Mouse (Mus musculus): ENCODE results near the gene Tmem37. TPM values are rescaled to one million over a fixed set of nuclear protein-coding genes. Genes with fewer than 3 reads are reported as not detected.

Tmem37 gene
- 6.2 and 9.7 TPM in 2 replicates for polyA plus RNA-seq (2012; rRNA removed)
- polyA plus RNA-seq (2014; fragmentation: Nextera tagmentation; extraction: Ambion mirVana), result 7.1 and 9.7 TPM in 2 replicates

GRCm38 (mm10) chr1:120073519-120074306, at the start of gene Tmem37:
Gene Tmem37 (minus strand): TSS chr1:120074074.
- Histone ChIP-seq H3K4me1 (ENCODE audit: control insufficient read depth, insufficient read depth, low read length) (0 out of 2 replicates have a peak, but pooled peaks cover 8% of the 10 kb centered on the region), H3K36me3 (ENCODE audit: control insufficient read depth, insufficient read depth, low read length) (no peaks in the 10 kb centered on the region), H3K9me3 (ENCODE audit: control insufficient read depth, low read length) (no peaks in the 10 kb centered on the region), H3K4me2 (replicated peaks; ENCODE audit: low read depth, low read length, severe bottlenecking) (peak within 1 kb of the TSS; percentile 84), H3K27me3 (ENCODE audit: control insufficient read depth, insufficient read depth, low read length) (peaks cover 12% of the 10 kb centered on the region), H3K9ac (ENCODE audit: low read depth, low read length, severe bottlenecking) (peak within 1 kb of the TSS; percentile 51), H3K4me3 (replicated peaks; ENCODE audit: low read length) (peak within 1 kb of the TSS; percentile 40), H3K27ac (replicated peaks; ENCODE audit: low read depth, low read length) (no peak within 1 kb of the TSS)
- 2% methylated on average over 40 of the region's 40 CpGs for WGBS
- 0 out of 2 replicates have a peak, but pooled peaks have one; percentile 43 for TF ChIP-seq POLR2A (IDR thresholded peaks at IDR 0.05; ENCODE audit: borderline replicate concordance, extremely low read depth, insufficient read depth, insufficient read length)
- DNase-seq (ENCODE audit: low spot score) (peak; percentile 48), ATAC-seq (ENCODE audit: low FRiP score, low read depth) (peak; percentile 84)

DNA sequence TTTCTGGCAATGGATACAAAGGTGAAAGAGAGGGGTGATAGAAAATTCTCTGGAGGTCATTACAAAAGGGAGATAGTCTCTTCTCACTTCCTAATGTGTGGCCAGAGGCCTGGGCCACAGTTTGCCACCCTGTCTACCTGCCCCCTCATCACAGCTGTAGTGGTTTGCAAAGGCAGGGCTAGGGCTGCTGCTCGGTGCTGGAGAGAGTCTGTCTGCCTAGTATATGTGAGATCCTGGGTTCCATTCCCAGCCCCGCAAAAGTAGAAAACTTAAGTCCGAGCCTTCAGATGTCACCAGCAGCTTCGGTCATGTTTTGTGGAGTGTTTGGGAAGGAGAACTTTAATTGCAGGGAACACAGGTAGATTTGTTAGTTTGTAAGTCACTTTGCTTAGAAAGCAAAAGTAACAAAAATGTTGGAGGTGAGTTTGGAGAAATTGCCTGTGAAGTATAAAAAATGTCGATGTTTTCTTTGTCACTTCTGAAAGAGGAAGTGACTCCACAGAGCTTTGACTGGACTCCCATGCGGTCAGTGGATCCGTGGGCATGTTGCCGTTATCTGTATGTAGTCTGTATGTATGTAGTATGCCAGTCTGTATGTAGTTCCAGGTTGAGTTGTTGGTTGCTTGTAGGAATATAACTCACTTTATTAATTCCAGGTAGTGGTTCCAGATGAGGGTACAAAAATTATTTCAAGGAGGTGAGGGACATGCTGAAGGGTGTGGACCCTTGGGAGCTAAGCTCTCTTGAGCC, 48.9 kb upstream of the Tmem37 start:
- Histone ChIP-seq H3K9me3 (ENCODE audit: control insufficient read depth, low read length) (no peaks in the 10 kb centered on the region), H3K27ac (replicated peaks; ENCODE audit: low read depth, low read length) (no peak overlapping the region), H3K27me3 (ENCODE audit: control insufficient read depth, insufficient read depth, low read length) (no peaks in the 10 kb centered on the region), H3K9ac (ENCODE audit: low read depth, low read length, severe bottlenecking) (no peak overlapping the region), H3K4me1 (ENCODE audit: control insufficient read depth, insufficient read depth, low read length) (peaks cover 10% of the 10 kb centered on the region), H3K4me2 (replicated peaks; ENCODE audit: low read depth, low read length, severe bottlenecking) (no peak overlapping the region), H3K36me3 (ENCODE audit: control insufficient read depth, insufficient read depth, low read length) (no peaks in the 10 kb centered on the region), H3K4me3 (replicated peaks; ENCODE audit: low read length) (no peak overlapping the region)
- 95% methylated on average over 8 of the region's 8 CpGs for WGBS
- ATAC-seq (ENCODE audit: low FRiP score, low read depth) (no peak), DNase-seq (ENCODE audit: low spot score) (no peak)
- no peak for TF ChIP-seq POLR2A (IDR thresholded peaks at IDR 0.05; ENCODE audit: borderline replicate concordance, extremely low read depth, insufficient read depth, insufficient read length)

GRCm38 (mm10) chr1:120121930-120122530, 48.2 kb upstream of the Tmem37 start:
- H3K36me3 ChIP-seq (ENCODE audit: control insufficient read depth, insufficient read depth, low read length), result no peaks in the 10 kb centered on the region
- peak overlapping the region; percentile 88 for H3K4me2 ChIP-seq (replicated peaks; ENCODE audit: low read depth, low read length, severe bottlenecking)
- DNase-seq (ENCODE audit: low spot score) (no peak), ATAC-seq (ENCODE audit: low FRiP score, low read depth) (no peak)
- peak overlapping the region; percentile 83 for H3K27ac ChIP-seq (replicated peaks; ENCODE audit: low read depth, low read length)
- peak overlapping the region; percentile 51 for H3K4me3 ChIP-seq (replicated peaks; ENCODE audit: low read length)
- no peak overlapping the region for H3K9ac ChIP-seq (ENCODE audit: low read depth, low read length, severe bottlenecking)
- no peaks in the 10 kb centered on the region for H3K9me3 ChIP-seq (ENCODE audit: control insufficient read depth, low read length)
- WGBS, result 86% methylated on average over 9 of the region's 9 CpGs
- H3K4me1 ChIP-seq (ENCODE audit: control insufficient read depth, insufficient read depth, low read length), result peaks cover 10% of the 10 kb centered on the region
- no peak for TF ChIP-seq POLR2A (IDR thresholded peaks at IDR 0.05; ENCODE audit: borderline replicate concordance, extremely low read depth, insufficient read depth, insufficient read length)
- no peaks in the 10 kb centered on the region for H3K27me3 ChIP-seq (ENCODE audit: control insufficient read depth, insufficient read depth, low read length)

DNA sequence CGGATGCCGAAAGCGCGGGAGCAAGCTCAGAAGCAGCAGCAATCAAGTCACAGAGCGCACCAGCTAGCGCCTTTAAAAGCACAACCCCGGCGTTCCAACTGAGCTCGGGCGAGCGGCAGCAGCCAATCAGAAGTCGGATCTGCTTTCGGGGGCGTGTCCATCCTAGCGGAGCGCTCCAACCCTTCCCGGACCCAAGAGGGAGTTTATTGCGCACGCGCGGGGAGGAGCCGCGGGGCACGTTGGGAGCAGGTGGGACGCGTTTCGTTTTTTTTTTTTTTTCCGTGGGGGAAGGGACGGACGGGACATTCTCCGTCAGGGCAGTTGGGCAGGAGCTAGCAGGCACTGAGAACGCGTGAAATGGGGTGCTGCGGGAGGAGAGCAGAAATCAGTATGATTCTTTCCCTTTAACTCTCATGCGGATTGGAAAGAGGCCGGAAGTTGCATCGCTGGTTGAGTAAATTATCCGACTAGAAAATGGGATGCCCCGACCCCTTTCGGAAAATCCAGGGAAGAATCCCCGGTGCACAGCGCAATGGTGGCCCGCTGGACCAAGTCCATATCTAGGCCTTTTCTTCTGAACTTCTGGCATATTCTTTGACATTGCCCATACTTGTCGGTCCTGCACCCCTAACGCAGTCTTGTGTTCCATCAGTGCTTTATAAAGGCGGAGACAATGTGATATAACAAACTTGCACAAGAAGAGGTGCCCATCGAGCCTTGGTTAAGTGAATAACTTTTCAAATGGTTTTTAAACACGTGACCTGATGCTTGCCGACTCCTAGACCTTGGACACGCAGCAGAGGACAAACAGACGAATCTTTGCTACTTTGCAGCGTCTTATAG, 47.3 kb upstream of the Tmem37 start, which contains the start of the genes Dbi and 3110009E18Rik:
Gene Dbi (minus strand): TSS at position 110 of the 843 bp plus-strand sequence.
Gene 3110009E18Rik (plus strand): TSS at position 219 of the 843 bp plus-strand sequence.
- 2% methylated on average over 50 of the region's 52 CpGs for WGBS
- Histone ChIP-seq H3K9me3 (ENCODE audit: control insufficient read depth, low read length) (no peaks in the 10 kb centered on the region), H3K27ac (replicated peaks; ENCODE audit: low read depth, low read length) (peak within 1 kb of the TSS; percentile 83), H3K27me3 (ENCODE audit: control insufficient read depth, insufficient read depth, low read length) (no peaks in the 10 kb centered on the region), H3K36me3 (ENCODE audit: control insufficient read depth, insufficient read depth, low read length) (peaks cover 4% of the 10 kb centered on the region), H3K4me2 (replicated peaks; ENCODE audit: low read depth, low read length, severe bottlenecking) (peak within 1 kb of the TSS; percentile 88), H3K4me1 (ENCODE audit: control insufficient read depth, insufficient read depth, low read length) (peaks cover 10% of the 10 kb centered on the region), H3K9ac (ENCODE audit: low read depth, low read length, severe bottlenecking) (peak within 1 kb of the TSS; percentile 60), H3K4me3 (replicated peaks; ENCODE audit: low read length) (peak within 1 kb of the TSS; percentile 51)
- peak; percentile 99 for DNase-seq (ENCODE audit: low spot score)
- ATAC-seq (ENCODE audit: low FRiP score, low read depth), result peak; percentile 96
- peak; percentile 81; the same call in 1 of the 2 replicates for TF ChIP-seq POLR2A (IDR thresholded peaks at IDR 0.05; ENCODE audit: borderline replicate concordance, extremely low read depth, insufficient read depth, insufficient read length)

All from limb, embryonic 14.5 days (tissue).